Mouse (Mus musculus) kidney, adult 2 months (tissue): Measurements from ENCODE around the gene Dcun1d4.

Experiments
- CTCF ChIP-seq: fragments of 200-500 bp; conservative IDR thresholded peaks from 2 replicates; pipeline ENCODE4 v1.5.1; 2011; ENCODE audit warnings: low read depth, mild to moderate bottlenecking, control low read depth, low read length, moderate library complexity, mixed read lengths; ENCODE audit not compliant: insufficient read depth, insufficient read length
- POLR2A ChIP-seq: fragments of 200-500 bp; IDR thresholded peaks from one replicate; pipeline ENCODE4 v1.6.1; 2011; ENCODE audit warnings: low read depth, low read length, control low read depth

GRCm38 (mm10) chr5:73502422-73502821 is 21.6 kb downstream of the Dcun1d4 start:
- TF ChIP-seq CTCF: no peak
- no peak for TF ChIP-seq POLR2A
